Mouse (Mus musculus): Measurements from ENCODE around the gene Fbn1.
A peak's percentile ranks its signal among the peaks of the same experiment; 100 is the strongest.

DNA sequence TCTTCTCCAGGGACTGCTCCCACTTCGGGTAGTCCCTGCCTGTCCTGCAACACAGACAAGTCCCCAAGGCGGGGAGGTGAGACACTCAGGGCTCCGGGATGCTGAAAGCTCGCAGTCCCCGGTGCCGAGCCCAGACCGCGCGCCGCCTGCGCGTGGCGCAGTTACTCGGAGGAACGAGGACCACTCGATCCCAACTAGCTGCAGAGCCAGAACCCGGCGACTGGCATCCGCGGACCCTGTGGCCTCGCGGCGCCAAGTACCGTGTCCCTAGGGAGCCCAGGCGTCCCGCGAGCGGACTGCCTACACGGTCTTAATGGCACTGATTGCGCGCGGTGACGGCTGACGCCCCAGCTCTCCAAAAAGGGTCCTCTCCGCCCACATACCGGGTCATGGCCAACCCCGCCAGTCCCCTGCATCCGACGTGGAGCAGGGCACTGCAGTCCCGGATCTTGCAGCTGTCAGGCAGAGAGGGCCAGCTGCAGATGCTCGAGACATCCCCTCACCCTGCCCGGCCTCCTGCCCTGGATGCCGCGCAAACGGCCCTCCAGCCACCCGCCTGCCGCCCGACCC lies 2.0 kb downstream of the Fbn1 start:
- no peak for TF ChIP-seq POLR2A (IDR thresholded peaks at IDR 0.05; ENCODE audit: insufficient read depth, low read depth, low read length)
- 0 out of 2 replicates have a peak, but pooled peaks have one; percentile 18 for TF ChIP-seq CTCF (IDR thresholded peaks at IDR 0.05)
- TF ChIP-seq EP300 (IDR thresholded peaks at IDR 0.05; ENCODE audit: insufficient read depth, low read depth, low read length) = no peak

Data from heart, adult 2 months (tissue).